Mouse (Mus musculus): ENCODE data around the gene Abcb8. TPM values are rescaled to one million over a fixed set of nuclear protein-coding genes. Genes with fewer than 3 reads are reported as not detected.

Abcb8 gene
- polyA plus RNA-seq, 1 experiment from 2014 or later = 80.3 TPM

DNA sequence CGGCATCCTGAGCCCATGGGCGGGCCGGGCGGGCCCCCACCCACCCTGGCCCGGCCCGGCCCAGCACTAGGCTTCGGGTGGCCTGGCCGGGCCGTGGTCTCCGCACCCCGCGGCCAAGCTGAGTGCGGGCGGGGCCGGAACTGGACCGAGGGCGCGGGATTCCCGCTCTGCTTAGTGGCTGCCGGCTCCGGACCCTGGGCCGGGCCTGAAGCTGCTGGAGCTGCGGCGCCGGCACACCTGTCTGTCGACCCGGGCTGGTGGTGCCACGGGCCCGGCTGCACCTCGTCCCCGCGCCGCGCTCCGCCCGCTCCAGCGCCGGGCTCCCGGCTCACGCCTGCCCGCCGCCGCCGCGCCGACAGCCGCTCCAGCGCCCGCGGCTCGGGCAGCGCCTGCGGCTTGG, 42.2 kb upstream of the Abcb8 start, which contains the start of gene Kcnh2:
Gene Kcnh2, minus strand, starts transcription at position 327 of the 400 bp plus-strand sequence.
- H3K4me2 ChIP-seq (replicated peaks; ENCODE audit: low read depth, low read length) = peak within 1 kb of the TSS; percentile 97
- 0% methylated on average over 34 of the region's 53 CpGs for WGBS
- ATAC-seq (ENCODE audit: low FRiP score, low TSS enrichment) = peak; percentile 36
- peaks cover 60% of the 10 kb centered on the region for H3K4me1 ChIP-seq (ENCODE audit: insufficient read depth, low read length)
- H3K9ac ChIP-seq (replicated peaks; ENCODE audit: low read length) = peak within 1 kb of the TSS; percentile 75
- peaks cover 21% of the 10 kb centered on the region for H3K27me3 ChIP-seq (ENCODE audit: insufficient read depth, low read length)
- peak within 1 kb of the TSS; percentile 90 for H3K27ac ChIP-seq (ENCODE audit: low read length)
- H3K9me3 ChIP-seq (ENCODE audit: low read length) = no peaks in the 10 kb centered on the region
- no peaks in the 10 kb centered on the region for H3K36me3 ChIP-seq (ENCODE audit: insufficient read depth, low read length)
- H3K4me3 ChIP-seq (ENCODE audit: low read length) = peak within 1 kb of the TSS; percentile 69

DNA sequence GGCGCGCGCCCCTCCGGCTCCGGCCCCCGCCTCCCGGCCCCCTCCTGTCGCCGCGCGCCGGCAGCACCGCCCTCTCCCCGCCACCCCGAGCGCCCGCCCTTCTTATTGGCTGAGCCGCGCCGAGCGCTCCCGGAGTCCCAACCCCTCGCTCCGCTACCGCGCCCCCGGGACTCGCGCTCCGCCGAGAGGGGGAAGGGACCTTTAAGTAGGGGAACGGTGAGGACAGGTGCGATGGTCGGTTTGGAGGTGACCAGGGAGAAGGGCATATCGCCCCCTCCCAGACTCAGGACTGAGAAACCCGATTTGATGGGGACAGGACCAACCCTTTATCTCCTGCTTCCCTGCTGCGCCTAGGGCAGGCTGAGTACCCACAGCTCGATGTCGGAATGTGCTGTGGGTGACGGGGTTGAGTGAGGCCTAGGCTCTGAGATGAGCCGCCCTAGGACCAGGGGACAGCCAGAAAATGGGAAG, 41.7 kb upstream of the Abcb8 start:
- Histone ChIP-seq H3K4me1 (ENCODE audit: insufficient read depth, low read length) (peaks cover 60% of the 10 kb centered on the region), H3K4me2 (replicated peaks; ENCODE audit: low read depth, low read length) (peak overlapping the region; percentile 97), H3K9me3 (ENCODE audit: low read length) (no peaks in the 10 kb centered on the region), H3K36me3 (ENCODE audit: insufficient read depth, low read length) (no peaks in the 10 kb centered on the region), H3K9ac (replicated peaks; ENCODE audit: low read length) (peak overlapping the region; percentile 75), H3K27me3 (ENCODE audit: insufficient read depth, low read length) (peaks cover 21% of the 10 kb centered on the region), H3K27ac (ENCODE audit: low read length) (peak overlapping the region; percentile 90), H3K4me3 (ENCODE audit: low read length) (peak overlapping the region; percentile 69)
- ATAC-seq (ENCODE audit: low FRiP score, low TSS enrichment) = peak; percentile 74
- WGBS = 1% methylated on average over 32 of the region's 41 CpGs

GRCm38 (mm10) chr5:24352251-24352859, 41.1 kb upstream of the Abcb8 start:
- H3K9me3 ChIP-seq (ENCODE audit: low read length) = no peaks in the 10 kb centered on the region
- H3K9ac ChIP-seq (replicated peaks; ENCODE audit: low read length) = peak overlapping the region; percentile 75; the same call in 1 of the 2 replicates
- peak overlapping the region; percentile 97 for H3K4me2 ChIP-seq (replicated peaks; ENCODE audit: low read depth, low read length)
- H3K36me3 ChIP-seq (ENCODE audit: insufficient read depth, low read length) = no peaks in the 10 kb centered on the region
- H3K4me1 ChIP-seq (ENCODE audit: insufficient read depth, low read length) = peaks cover 58% of the 10 kb centered on the region
- ATAC-seq (ENCODE audit: low FRiP score, low TSS enrichment) = peak; percentile 61
- peak overlapping the region; percentile 69 for H3K4me3 ChIP-seq (ENCODE audit: low read length)
- WGBS = 1% methylated on average over 24 of the region's 24 CpGs
- H3K27ac ChIP-seq (ENCODE audit: low read length) = peak overlapping the region; percentile 90
- peaks cover 21% of the 10 kb centered on the region for H3K27me3 ChIP-seq (ENCODE audit: insufficient read depth, low read length)

- no peak overlapping the region for H3K4me2 ChIP-seq (replicated peaks; ENCODE audit: low read depth, low read length)
- H3K4me1 ChIP-seq (ENCODE audit: insufficient read depth, low read length) = peaks cover 48% of the 10 kb centered on the region
- no peaks in the 10 kb centered on the region for H3K36me3 ChIP-seq (ENCODE audit: insufficient read depth, low read length)
- WGBS = 8% methylated on average over 4 of the region's 4 CpGs
- ATAC-seq (ENCODE audit: low FRiP score, low TSS enrichment) = no peak
- H3K9me3 ChIP-seq (ENCODE audit: low read length) = no peaks in the 10 kb centered on the region
- H3K9ac ChIP-seq (replicated peaks; ENCODE audit: low read length) = no peak overlapping the region
- H3K4me3 ChIP-seq (ENCODE audit: low read length) = no peak overlapping the region
- peaks cover 21% of the 10 kb centered on the region for H3K27me3 ChIP-seq (ENCODE audit: insufficient read depth, low read length)
- peak overlapping the region; percentile 79 for H3K27ac ChIP-seq (ENCODE audit: low read length)
Observed at GRCm38 (mm10) chr5:24353327-24353726, 40.1 kb upstream of the Abcb8 start.

GRCm38 (mm10) chr5:24356764-24357163, 36.7 kb upstream of the Abcb8 start:
- H3K27me3 ChIP-seq (ENCODE audit: insufficient read depth, low read length) = peaks cover 2% of the 10 kb centered on the region; the same call in 1 of the 2 replicates
- WGBS = 49% methylated on average over 4 of the region's 4 CpGs
- H3K36me3 ChIP-seq (ENCODE audit: insufficient read depth, low read length) = no peaks in the 10 kb centered on the region
- no peak overlapping the region for H3K4me3 ChIP-seq (ENCODE audit: low read length)
- no peak overlapping the region for H3K27ac ChIP-seq (ENCODE audit: low read length)
- ATAC-seq (ENCODE audit: low FRiP score, low TSS enrichment) = no peak
- no peak overlapping the region for H3K9ac ChIP-seq (replicated peaks; ENCODE audit: low read length)
- H3K9me3 ChIP-seq (ENCODE audit: low read length) = no peaks in the 10 kb centered on the region
- no peak overlapping the region for H3K4me2 ChIP-seq (replicated peaks; ENCODE audit: low read depth, low read length)
- H3K4me1 ChIP-seq (ENCODE audit: insufficient read depth, low read length) = peaks cover 24% of the 10 kb centered on the region

GRCm38 (mm10) chr5:24357461-24357860, 36.0 kb upstream of the Abcb8 start:
- no peak overlapping the region for H3K9ac ChIP-seq (replicated peaks; ENCODE audit: low read length)
- WGBS = 13% methylated on average over 7 of the region's 7 CpGs
- no peak overlapping the region for H3K27ac ChIP-seq (ENCODE audit: low read length)
- peaks cover under 1% of the 10 kb centered on the region; the same call in 1 of the 2 replicates for H3K27me3 ChIP-seq (ENCODE audit: insufficient read depth, low read length)
- H3K4me2 ChIP-seq (replicated peaks; ENCODE audit: low read depth, low read length) = no peak overlapping the region
- H3K36me3 ChIP-seq (ENCODE audit: insufficient read depth, low read length) = no peaks in the 10 kb centered on the region
- H3K9me3 ChIP-seq (ENCODE audit: low read length) = no peaks in the 10 kb centered on the region
- H3K4me1 ChIP-seq (ENCODE audit: insufficient read depth, low read length) = peaks cover 17% of the 10 kb centered on the region
- no peak overlapping the region for H3K4me3 ChIP-seq (ENCODE audit: low read length)
- peak; percentile 65 for ATAC-seq (ENCODE audit: low FRiP score, low TSS enrichment)

- peak; percentile 58 for ATAC-seq (ENCODE audit: low FRiP score, low TSS enrichment)
- Histone ChIP-seq H3K27ac (ENCODE audit: low read length) (no peak overlapping the region), H3K4me2 (replicated peaks; ENCODE audit: low read depth, low read length) (no peak overlapping the region), H3K9me3 (ENCODE audit: low read length) (no peaks in the 10 kb centered on the region), H3K9ac (replicated peaks; ENCODE audit: low read length) (no peak overlapping the region), H3K4me1 (ENCODE audit: insufficient read depth, low read length) (no peaks in the 10 kb centered on the region; the same call in 1 of the 2 replicates), H3K36me3 (ENCODE audit: insufficient read depth, low read length) (no peaks in the 10 kb centered on the region), H3K27me3 (ENCODE audit: insufficient read depth, low read length) (no peaks in the 10 kb centered on the region), H3K4me3 (ENCODE audit: low read length) (no peak overlapping the region)
- WGBS = 1% methylated on average over 7 of the region's 7 CpGs
Observed at GRCm38 (mm10) chr5:24360792-24361454, 32.5 kb upstream of the Abcb8 start.

DNA sequence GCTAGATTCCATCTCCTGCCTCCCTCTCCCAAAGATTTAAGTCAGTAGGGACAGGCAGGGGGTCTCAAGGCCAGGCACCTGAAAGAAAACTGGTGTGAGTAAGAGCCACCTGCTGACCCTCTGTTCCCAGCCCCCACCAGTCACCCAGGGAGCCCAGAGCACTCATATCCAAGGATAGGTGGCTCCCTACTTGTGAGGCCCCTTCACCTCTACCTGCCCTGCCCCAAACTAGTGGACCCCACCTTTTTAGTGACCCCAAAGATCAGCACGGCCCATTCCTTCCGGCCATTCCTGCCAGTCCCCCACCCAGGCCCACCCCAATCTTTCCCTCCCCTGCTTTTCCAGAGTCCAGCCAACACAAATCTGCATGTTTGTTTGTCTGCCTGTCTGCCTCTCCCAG, 30.0 kb upstream of the Abcb8 start:
- H3K27ac ChIP-seq (ENCODE audit: low read length) = no peak overlapping the region
- H3K4me2 ChIP-seq (replicated peaks; ENCODE audit: low read depth, low read length) = no peak overlapping the region
- no peak for ATAC-seq (ENCODE audit: low FRiP score, low TSS enrichment)
- H3K27me3 ChIP-seq (ENCODE audit: insufficient read depth, low read length) = no peaks in the 10 kb centered on the region
- no peaks in the 10 kb centered on the region for H3K9me3 ChIP-seq (ENCODE audit: low read length)
- no peaks in the 10 kb centered on the region for H3K36me3 ChIP-seq (ENCODE audit: insufficient read depth, low read length)
- no peak overlapping the region for H3K9ac ChIP-seq (replicated peaks; ENCODE audit: low read length)
- no peak overlapping the region for H3K4me3 ChIP-seq (ENCODE audit: low read length)
- no peaks in the 10 kb centered on the region; the same call in 1 of the 2 replicates for H3K4me1 ChIP-seq (ENCODE audit: insufficient read depth, low read length)
- 64% methylated on average over 2 of the region's 2 CpGs for WGBS

- H3K36me3 ChIP-seq (ENCODE audit: insufficient read depth, low read length) = no peaks in the 10 kb centered on the region
- no peak overlapping the region for H3K9ac ChIP-seq (replicated peaks; ENCODE audit: low read length)
- H3K4me1 ChIP-seq (ENCODE audit: insufficient read depth, low read length) = no peaks in the 10 kb centered on the region; the same call in 1 of the 2 replicates
- 41% methylated on average over 3 of the region's 3 CpGs for WGBS
- peak overlapping the region; percentile 32; the same call in 1 of the 2 replicates for H3K27ac ChIP-seq (ENCODE audit: low read length)
- no peaks in the 10 kb centered on the region for H3K9me3 ChIP-seq (ENCODE audit: low read length)
- ATAC-seq (ENCODE audit: low FRiP score, low TSS enrichment) = no peak
- H3K4me3 ChIP-seq (ENCODE audit: low read length) = no peak overlapping the region
- no peaks in the 10 kb centered on the region for H3K27me3 ChIP-seq (ENCODE audit: insufficient read depth, low read length)
- no peak overlapping the region for H3K4me2 ChIP-seq (replicated peaks; ENCODE audit: low read depth, low read length)
Observed at GRCm38 (mm10) chr5:24364061-24364460, 29.4 kb upstream of the Abcb8 start.

- Histone ChIP-seq H3K27me3 (ENCODE audit: insufficient read depth, low read length) (no peaks in the 10 kb centered on the region), H3K36me3 (ENCODE audit: insufficient read depth, low read length) (no peaks in the 10 kb centered on the region), H3K4me3 (ENCODE audit: low read length) (peak within 1 kb of the TSS; percentile 34), H3K27ac (ENCODE audit: low read length) (peak within 1 kb of the TSS; percentile 61), H3K4me2 (replicated peaks; ENCODE audit: low read depth, low read length) (peak within 1 kb of the TSS; percentile 33), H3K9me3 (ENCODE audit: low read length) (no peaks in the 10 kb centered on the region), H3K9ac (replicated peaks; ENCODE audit: low read length) (peak within 1 kb of the TSS; percentile 0), H3K4me1 (ENCODE audit: insufficient read depth, low read length) (no peaks in the 10 kb centered on the region; the same call in 1 of the 2 replicates)
- WGBS = 57% methylated on average over 12 of the region's 12 CpGs
- peak; percentile 43; the same call in 1 of the 2 replicates for ATAC-seq (ENCODE audit: low FRiP score, low TSS enrichment)
Observed at GRCm38 (mm10) chr5:24364508-24364907, 29.0 kb upstream of the Abcb8 start, which contains the start of gene Nos3. Gene Nos3, plus strand, starts transcription at chr5:24364810.
